Mouse (Mus musculus): Measurements from ENCODE around the gene Scin.

GRCm38 (mm10) chr12:40118872-40119271 is 15.2 kb downstream of the Scin start:
- TF ChIP-seq CTCF (IDR thresholded peaks at IDR 0.05; ENCODE audit: low read depth, low read length) (no peak), TAL1 (conservative IDR thresholded peaks at IDR 0.05; ENCODE audit: low read depth, low read length) (no peak), POLR2AphosphoS5 (IDR thresholded peaks at IDR 0.05; ENCODE audit: insufficient replicate concordance, low read depth, low read length) (no peak), GATA1 (IDR thresholded peaks at IDR 0.05; ENCODE audit: borderline replicate concordance, low read length) (no peak), GATA2 (IDR thresholded peaks at IDR 0.05; ENCODE audit: borderline replicate concordance, low read depth, low read length) (no peak)
